Mouse (Mus musculus) frontal cortex, postnatal 25 days (tissue): ENCODE data around the gene Vmn1r30.

Experiments
- DNase-seq, 2 experiments: peaks; one replicate each; pipeline ENCODE4 v3.0.0; 2022; ENCODE audit warnings: low spot score in 2 of 2

The Vmn1r30 gene

GRCm38 (mm10) chr6:58443285-58443684, at the start of gene Vmn1r30:
Gene Vmn1r30 (minus strand): TSS chr6:58443385.
- DNase-seq, result no peak

DNA sequence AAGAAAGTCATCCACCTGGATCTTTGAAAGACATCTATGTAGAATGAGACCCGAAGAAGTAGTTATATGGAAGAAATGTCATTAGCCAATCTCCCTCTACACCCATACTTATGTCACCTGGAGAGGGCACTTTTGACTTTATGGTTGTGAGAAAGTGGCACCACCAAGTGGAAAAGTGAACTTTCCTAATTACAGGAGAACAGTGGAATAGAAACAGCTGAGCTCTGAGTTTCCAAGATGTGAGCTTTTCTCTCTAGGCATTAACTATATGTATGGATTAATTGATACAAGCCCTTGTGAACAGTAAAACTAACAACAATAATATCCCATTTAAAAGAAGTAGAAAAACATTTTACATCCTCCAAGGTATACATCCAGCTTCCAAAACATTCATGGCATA, 32.0 kb upstream of the Vmn1r30 start, which contains the start of gene Vmn1r31:
Gene Vmn1r31 (minus strand): TSS at position 101 of the 400 bp plus-strand sequence.
- DNase-seq, result no peak
